Mouse (Mus musculus) limb, embryonic 11.5 days (tissue): ENCODE data around the gene Abcc6. TPM values are rescaled to one million over a fixed set of nuclear protein-coding genes. Genes with fewer than 3 reads are reported as not detected.

Experiments used
- polyA plus RNA-seq: library from polyadenylated mRNA; unstranded; fragments of >200 nt; fragmentation: Nextera tagmentation; extraction: Ambion mirVana; gene quantifications from 2 replicates; pipeline ENCODE4 v1.2.1, GENCODE M21; 2014

Gene Abcc6
- polyA plus RNA-seq, 1 experiment from 2014 or later = 0.15 TPM

Other genes starting within 250 kb of the Abcc6 start
- 3.6 and 4.6 TPM in 2 replicates for gene Lmtk3, start 246.6 kb downstream of the Abcc6 start, polyA plus RNA-seq
- gene Sult2b1, start 245.6 kb downstream of the Abcc6 start, polyA plus RNA-seq = 0.77 and 3.2 TPM in 2 replicates
- 176 TPM in 2 replicates for gene Cyth2, start 215.7 kb downstream of the Abcc6 start, polyA plus RNA-seq
- gene Kcnj14, start 205.5 kb downstream of the Abcc6 start, polyA plus RNA-seq = 1.4 and 1.5 TPM in 2 replicates
- 90.6 and 94.3 TPM in 2 replicates for gene Grwd1, start 199.4 kb downstream of the Abcc6 start, polyA plus RNA-seq
- gene Kdelr1, start 157.5 kb downstream of the Abcc6 start, polyA plus RNA-seq = 72.7 and 97.1 TPM in 2 replicates
- gene Grin2d, start 151.9 kb downstream of the Abcc6 start, polyA plus RNA-seq = 0.07 TPM in 1 of 2 replicates, not detected in the other
- 1.0 and 1.8 TPM in 2 replicates for gene Syngr4, start 133.6 kb downstream of the Abcc6 start, polyA plus RNA-seq
- gene Tmem143, start 133.4 kb downstream of the Abcc6 start, polyA plus RNA-seq = 3.6 and 4.3 TPM in 2 replicates
- gene Emp3, start 108.9 kb downstream of the Abcc6 start, polyA plus RNA-seq = 30.3 and 35.9 TPM in 2 replicates
- 3.8 and 4.7 TPM in 2 replicates for gene Ccdc114, start 106.2 kb downstream of the Abcc6 start, polyA plus RNA-seq
- gene Nomo1, start 3.4 kb upstream of the Abcc6 start, polyA plus RNA-seq = 11.9 and 13.2 TPM in 2 replicates
- 0.16 TPM in 1 of 2 replicates, not detected in the other for gene Kcnj11, start 70.5 kb upstream of the Abcc6 start, polyA plus RNA-seq
- 0.77 and 0.82 TPM in 2 replicates for gene Abcc8, start 149.7 kb upstream of the Abcc6 start, polyA plus RNA-seq
- 3.4 and 3.6 TPM in 2 replicates for gene Ush1c, start 208.2 kb upstream of the Abcc6 start, polyA plus RNA-seq
- gene Otog, start 210.7 kb upstream of the Abcc6 start, polyA plus RNA-seq = 0.09 TPM in 1 of 2 replicates, not detected in the other